Mouse (Mus musculus): ENCODE measurements around the gene R3hcc1l.

Gene R3hcc1l

DNA sequence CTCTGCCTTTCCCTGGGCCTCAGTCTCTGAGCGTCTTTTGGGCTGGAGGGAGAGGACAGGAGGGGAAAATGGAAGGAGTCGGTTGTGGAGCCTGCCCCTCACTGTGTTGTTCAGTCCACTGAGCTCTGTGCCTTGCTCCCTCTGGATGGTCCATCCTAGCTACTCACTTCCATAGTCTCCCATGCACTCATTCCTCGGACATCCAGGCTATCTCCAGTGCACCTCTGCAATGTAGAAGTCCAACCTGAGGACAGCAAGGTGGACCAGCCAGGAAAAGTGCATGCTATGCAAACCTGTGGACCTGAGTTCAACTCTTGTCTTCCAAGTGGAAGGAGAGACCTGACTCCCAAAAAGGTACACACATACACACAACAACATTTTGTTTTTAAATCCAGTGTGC lies 82.0 kb downstream of the R3hcc1l start:
- DNase-seq (ENCODE audit: low read depth), result no peak

DNA sequence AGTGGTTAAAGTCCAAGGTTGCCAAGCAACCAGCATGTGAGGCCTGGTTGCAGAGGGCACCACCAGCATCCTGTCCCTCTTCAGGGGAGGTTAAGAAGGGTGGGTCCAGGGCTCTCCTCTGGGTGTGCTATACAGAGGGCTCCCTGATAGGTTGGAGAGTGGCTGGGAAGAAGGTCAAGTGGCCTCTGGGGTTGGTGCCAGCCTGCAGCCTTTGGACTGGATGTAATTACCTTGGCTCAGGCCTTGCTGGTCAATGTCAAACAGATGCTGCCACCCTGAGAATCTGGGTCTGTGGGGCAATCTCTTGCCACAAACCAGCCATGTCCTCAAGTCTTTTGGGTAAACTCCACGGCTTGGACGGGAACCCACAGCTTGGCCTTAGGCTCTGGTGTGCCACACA lies 82.9 kb downstream of the R3hcc1l start:
- DNase-seq (ENCODE audit: low read depth), result no peak

DNA sequence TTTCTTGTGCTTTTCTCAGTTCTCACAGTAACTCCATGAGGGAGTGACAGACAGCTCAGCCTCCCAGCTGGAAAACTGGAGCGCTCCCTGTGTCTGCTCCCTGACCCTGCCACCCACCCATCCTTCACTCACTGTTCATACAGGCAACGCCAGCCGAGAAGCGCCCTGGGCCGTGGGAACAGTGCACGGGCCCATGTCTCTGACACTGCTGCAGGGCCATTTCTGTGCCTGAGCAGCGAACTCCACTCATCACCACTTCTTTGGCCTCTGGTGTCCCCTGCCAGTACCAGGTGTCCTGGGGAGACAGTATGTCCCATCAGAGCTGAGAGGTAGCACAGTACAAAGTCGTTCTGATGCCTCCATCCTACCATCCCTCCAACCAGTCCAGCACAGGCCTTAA lies 83.5 kb downstream of the R3hcc1l start:
- DNase-seq (ENCODE audit: low read depth), result no peak

- no peak for DNase-seq (ENCODE audit: low read depth)
These were observed 84.0 kb downstream of the R3hcc1l start for GRCm38 (mm10) chr19:42602576-42602975.

DNA sequence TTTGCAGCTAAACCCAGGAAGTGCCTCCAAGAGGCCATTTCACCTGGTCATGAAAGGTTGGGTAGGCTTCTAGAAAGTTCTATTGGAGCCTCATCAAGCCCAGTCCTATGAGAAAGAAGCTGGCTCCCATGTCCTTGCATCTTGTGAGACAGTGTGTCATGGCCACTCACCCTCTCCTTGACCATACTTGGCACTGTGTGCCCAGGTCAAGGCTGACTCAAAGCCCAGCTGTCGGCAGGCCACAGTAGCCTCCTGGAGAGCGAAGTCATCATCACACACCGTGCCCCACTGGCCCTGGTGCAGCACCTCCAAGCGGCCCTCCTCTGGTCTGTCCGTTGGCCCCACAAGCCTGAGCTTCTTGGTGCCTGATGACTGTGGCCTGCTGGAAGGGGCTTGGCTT lies 89.5 kb downstream of the R3hcc1l start:
- no peak for DNase-seq (ENCODE audit: low read depth)

DNA sequence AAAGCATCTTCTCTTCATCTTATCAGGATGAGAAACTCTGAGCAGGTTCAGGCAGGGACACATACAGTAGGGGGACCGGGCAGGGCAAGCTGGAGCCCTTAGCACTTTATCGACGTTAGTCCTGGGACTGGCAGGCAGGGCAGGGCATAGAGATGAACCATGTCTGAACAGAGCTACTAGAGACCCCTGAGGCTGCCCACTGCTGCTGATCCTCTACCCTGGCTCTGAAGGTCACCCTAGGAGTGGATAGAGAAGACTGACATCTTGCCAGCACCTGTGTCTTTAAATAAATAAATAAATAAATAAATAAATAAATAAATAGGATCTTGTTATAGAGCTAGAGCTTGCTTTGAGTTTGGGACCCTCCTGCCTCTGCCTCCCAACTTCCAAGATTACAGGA lies 91.2 kb downstream of the R3hcc1l start:
- DNase-seq (ENCODE audit: low read depth), result no peak

GRCm38 (mm10) chr19:42611746-42612145 lies 93.2 kb downstream of the R3hcc1l start:
- no peak for DNase-seq (ENCODE audit: low read depth)

DNA sequence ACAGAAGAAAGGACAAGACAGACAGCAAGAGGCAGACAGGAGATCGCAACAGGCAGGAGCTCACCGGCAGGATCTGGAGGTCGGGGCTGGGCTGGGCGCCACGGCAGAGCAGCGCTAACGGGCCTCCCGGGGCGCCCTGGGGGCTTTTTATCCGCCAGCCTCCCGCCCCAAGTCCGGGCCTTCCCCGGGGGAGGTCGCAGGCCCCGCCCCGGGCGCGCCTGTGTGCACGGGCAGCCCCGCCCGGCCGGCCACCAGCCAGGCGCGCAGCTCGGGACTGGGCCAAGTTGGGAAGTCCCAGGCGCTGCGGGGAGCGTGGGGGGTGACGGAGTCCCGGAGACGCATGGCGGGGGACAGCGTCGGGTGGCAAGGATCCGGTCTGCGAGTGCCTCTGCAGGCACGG lies 94.1 kb downstream of the R3hcc1l start, which contains the start of gene Loxl4:
Loxl4 (minus strand) TSS at position 160 of the 400 bp plus-strand sequence.
- no peak for DNase-seq (ENCODE audit: low read depth)

DNA sequence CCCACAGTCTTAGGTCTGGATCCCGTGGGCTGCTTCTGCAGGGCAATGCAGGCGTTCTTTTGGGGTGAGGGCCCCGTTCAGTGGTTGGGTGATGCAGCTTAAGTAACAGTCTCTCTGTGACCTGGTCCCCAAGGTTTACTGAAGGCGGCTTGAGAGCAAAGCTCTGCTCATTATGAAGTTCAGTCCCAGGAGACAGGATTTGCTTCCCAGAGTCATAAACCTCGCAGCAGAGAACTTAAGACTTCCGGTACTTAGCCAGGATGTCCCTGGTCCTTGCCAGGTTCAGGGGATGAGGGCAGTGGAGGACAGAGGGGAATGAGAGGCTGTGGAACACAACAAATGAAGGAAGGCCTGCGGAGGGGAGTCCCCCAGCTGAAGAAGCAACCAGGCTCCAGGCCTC lies 94.6 kb downstream of the R3hcc1l start:
- DNase-seq (ENCODE audit: low read depth), result no peak

DNA sequence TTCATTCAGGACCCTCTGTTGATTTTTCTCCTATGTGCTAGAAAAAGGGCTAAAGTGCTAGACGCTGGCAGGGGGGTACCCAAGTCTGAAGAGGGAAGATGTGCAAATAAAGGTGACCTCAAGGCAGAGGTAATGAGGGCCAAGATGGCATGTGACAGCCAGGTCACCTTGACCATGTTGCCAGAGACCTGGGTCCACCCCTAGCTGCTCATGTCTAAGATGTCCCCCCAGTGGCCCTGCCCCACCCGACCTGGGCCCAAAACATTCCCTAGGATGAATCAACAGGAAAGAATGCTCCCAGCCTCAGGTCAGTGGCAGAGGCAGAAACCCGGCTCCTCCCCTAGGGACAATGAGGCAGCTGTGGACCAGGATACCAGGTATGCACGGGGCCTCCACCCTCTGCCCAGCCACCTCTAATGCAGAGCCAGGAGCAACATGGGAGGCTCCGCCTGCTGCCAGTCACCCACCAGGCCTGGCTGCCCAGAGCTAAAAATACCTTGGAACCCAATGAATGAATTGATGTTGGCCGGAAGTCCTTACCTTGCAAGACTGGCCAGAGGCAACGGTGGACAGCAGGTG lies 95.2 kb downstream of the R3hcc1l start:
- DNase-seq (ENCODE audit: low read depth), result no peak

GRCm38 (mm10) chr19:42628068-42628467 lies 109.5 kb downstream of the R3hcc1l start:
- no peak for DNase-seq (ENCODE audit: low read depth)

- DNase-seq (ENCODE audit: low read depth), result no peak
These were observed 113.0 kb downstream of the R3hcc1l start for GRCm38 (mm10) chr19:42631541-42631961.

GRCm38 (mm10) chr19:42632301-42632700 lies 113.7 kb downstream of the R3hcc1l start:
- no peak for DNase-seq (ENCODE audit: low read depth)

DNA sequence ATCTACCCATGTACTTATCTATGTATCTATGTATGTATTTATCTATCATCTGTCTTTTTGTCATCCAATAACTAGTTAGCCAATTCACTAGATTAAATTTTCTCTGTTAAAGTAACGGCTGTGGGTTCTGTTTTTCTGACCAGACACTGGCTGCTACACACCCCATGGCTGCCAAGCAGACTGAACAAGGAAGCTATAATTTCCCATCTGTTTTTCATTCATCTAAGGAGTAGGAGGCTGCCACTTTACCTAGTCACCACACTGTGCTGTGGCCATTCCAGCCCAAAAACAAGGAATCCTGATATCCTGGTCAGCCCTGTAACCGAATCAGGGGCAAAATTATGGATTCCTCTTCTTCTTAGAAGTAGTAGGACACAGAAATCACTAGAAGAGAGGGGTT lies 115.1 kb downstream of the R3hcc1l start:
- DNase-seq (ENCODE audit: low read depth), result no peak

GRCm38 (mm10) chr19:42636631-42637030 lies 118.1 kb downstream of the R3hcc1l start:
- DNase-seq (ENCODE audit: low read depth), result no peak

DNA sequence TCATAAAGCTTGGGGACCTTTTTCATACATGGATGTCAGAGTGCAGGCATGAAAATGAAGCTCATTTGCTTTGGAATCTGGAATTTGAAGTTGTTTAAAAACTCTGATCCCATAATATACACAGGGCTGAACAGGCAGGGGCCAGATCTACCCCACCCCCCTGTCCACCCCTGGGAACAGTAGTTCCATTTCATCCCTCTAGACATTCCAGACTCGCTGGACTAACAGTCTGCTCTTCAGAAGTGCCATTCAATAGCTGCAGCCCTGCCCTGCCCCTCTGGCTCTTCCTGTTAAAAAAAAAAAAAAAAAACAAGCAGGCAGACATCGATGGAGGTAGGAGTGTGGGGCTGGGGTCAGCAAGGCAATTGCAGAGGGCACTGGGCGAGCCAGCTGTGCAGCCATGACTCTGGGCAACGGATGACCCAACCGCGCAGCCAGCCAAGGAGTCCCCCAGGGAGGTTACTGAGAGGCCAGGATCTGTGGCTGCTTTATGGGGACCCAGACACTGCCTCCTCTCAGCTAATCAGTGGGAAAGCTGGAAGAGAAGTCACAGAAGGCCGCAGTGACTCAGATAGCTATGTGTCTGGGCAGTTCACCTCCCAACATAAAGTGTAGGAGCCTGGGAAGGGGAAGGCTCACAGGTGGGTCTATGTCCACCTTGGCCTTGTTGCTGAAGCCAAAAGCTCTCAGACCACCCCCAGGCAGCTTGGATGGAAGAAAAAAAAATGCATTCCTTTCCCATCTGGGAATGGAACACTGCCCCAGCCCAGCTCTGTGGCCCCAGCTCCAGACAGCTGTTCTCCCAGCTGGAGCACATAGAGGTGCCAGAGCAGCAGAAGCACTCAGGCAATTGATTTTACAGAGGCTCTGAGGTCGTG lies 120.3 kb downstream of the R3hcc1l start:
- DNase-seq (ENCODE audit: low read depth), result no peak

GRCm38 (mm10) chr19:42639544-42639943 lies 121.0 kb downstream of the R3hcc1l start:
- no peak for DNase-seq (ENCODE audit: low read depth)

DNA sequence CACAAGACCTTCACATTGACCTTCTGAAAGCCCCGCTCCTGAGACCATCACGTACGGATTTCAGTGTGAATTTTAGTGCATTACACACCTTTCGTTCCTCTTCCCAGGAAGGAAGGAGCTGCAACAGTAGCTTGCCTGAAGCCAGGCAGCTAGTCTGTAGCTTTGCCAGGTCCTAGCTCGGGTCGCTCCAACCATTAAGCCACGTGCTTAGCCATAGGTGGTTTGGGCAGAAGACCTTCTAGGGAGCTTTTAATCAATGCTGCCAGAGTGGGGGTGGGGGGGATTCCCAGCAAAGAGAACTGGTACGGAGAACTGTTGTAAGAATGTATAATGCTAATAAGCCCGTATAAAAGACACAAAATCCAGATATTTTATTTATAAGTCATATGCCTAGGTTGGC lies 121.7 kb downstream of the R3hcc1l start:
- no peak for DNase-seq (ENCODE audit: low read depth)
